Mouse (Mus musculus): Measurements from ENCODE around the gene Kptn.

The Kptn gene

GRCm38 (mm10) chr7:16119569-16120261 is at the start of gene Kptn:
TSS of gene Kptn (plus strand) at chr7:16119895.
- peak; percentile 92 for DNase-seq (ENCODE audit: low spot score)

- DNase-seq (ENCODE audit: low spot score), result no peak
Measured at GRCm38 (mm10) chr7:16070846-16071245, 48.8 kb upstream of the Kptn start.

GRCm38 (mm10) chr7:16071906-16072305 is 47.8 kb upstream of the Kptn start:
- DNase-seq (ENCODE audit: low spot score), result no peak

GRCm38 (mm10) chr7:16079947-16080346 is 39.7 kb upstream of the Kptn start:
- no peak for DNase-seq (ENCODE audit: low spot score)

- DNase-seq (ENCODE audit: low spot score), result no peak
Measured at GRCm38 (mm10) chr7:16080581-16080980, 39.1 kb upstream of the Kptn start.

- DNase-seq (ENCODE audit: low spot score), result no peak
Measured at GRCm38 (mm10) chr7:16083361-16083760, 36.3 kb upstream of the Kptn start.

GRCm38 (mm10) chr7:16087587-16087986 is 32.1 kb upstream of the Kptn start:
- no peak for DNase-seq (ENCODE audit: low spot score)

- DNase-seq (ENCODE audit: low spot score), result no peak
Measured at GRCm38 (mm10) chr7:16094592-16094991, 25.1 kb upstream of the Kptn start.

- peak; percentile 93 for DNase-seq (ENCODE audit: low spot score)
Measured at GRCm38 (mm10) chr7:16098021-16099017, 21.4 kb upstream of the Kptn start, which contains the start of gene Napa. TSS of gene Napa (plus strand) at chr7:16098458.

- no peak for DNase-seq (ENCODE audit: low spot score)
Measured at GRCm38 (mm10) chr7:16099901-16100300, 19.8 kb upstream of the Kptn start.

GRCm38 (mm10) chr7:16101081-16101480 is 18.6 kb upstream of the Kptn start:
- no peak for DNase-seq (ENCODE audit: low spot score)

GRCm38 (mm10) chr7:16101726-16102475 is 17.8 kb upstream of the Kptn start:
- DNase-seq (ENCODE audit: low spot score), result no peak

GRCm38 (mm10) chr7:16102686-16103226 is 16.9 kb upstream of the Kptn start:
- no peak for DNase-seq (ENCODE audit: low spot score)

- no peak for DNase-seq (ENCODE audit: low spot score)
Measured at GRCm38 (mm10) chr7:16103760-16104159, 15.9 kb upstream of the Kptn start.

- DNase-seq (ENCODE audit: low spot score), result no peak
Measured at GRCm38 (mm10) chr7:16104611-16105388, 14.9 kb upstream of the Kptn start.

- no peak for DNase-seq (ENCODE audit: low spot score)
Measured at GRCm38 (mm10) chr7:16108886-16109542, 10.7 kb upstream of the Kptn start.

- no peak for DNase-seq (ENCODE audit: low spot score)
Measured at GRCm38 (mm10) chr7:16110158-16110557, 9.5 kb upstream of the Kptn start.

GRCm38 (mm10) chr7:16111284-16112090 is 8.2 kb upstream of the Kptn start:
- DNase-seq (ENCODE audit: low spot score), result no peak

GRCm38 (mm10) chr7:16116418-16116817 is 3.3 kb upstream of the Kptn start:
- no peak for DNase-seq (ENCODE audit: low spot score)

GRCm38 (mm10) chr7:16117100-16117499 is 2.6 kb upstream of the Kptn start:
- no peak for DNase-seq (ENCODE audit: low spot score)

Measured in urinary bladder, postnatal 25 days (tissue).